Mouse (Mus musculus) liver, adult 2 months (tissue): Measurements from ENCODE around the gene Atp13a4. TPM values are rescaled to one million over a fixed set of nuclear protein-coding genes. Genes with fewer than 3 reads are reported as not detected.

Experiments used
- DNase-seq: peaks from one replicate; pipeline ENCODE4 v3.0.0-alpha.2; 2011; ENCODE audit warnings: low read depth, low spot score; ENCODE audit errors: extremely low read depth
- H3K27ac ChIP-seq: fragments of 200-500 bp; replicated peaks from 2 replicates; pipeline ENCODE4 v1.5.1; 2012; ENCODE audit warnings: low read depth, mild to moderate bottlenecking, control low read depth, inconsistent platforms, low read length; ENCODE audit not compliant: insufficient read depth
- H3K27me3 ChIP-seq: fragments of 200-500 bp; 2 replicates; pipeline ENCODE4 v1.6.1; 2012; ENCODE audit warnings: mild to moderate bottlenecking, moderate library complexity, low read length, inconsistent platforms; ENCODE audit not compliant: control insufficient read depth, insufficient read depth
- H3K36me3 ChIP-seq: fragments of 200-500 bp; 2 replicates; pipeline ENCODE4 v1.6.1; 2012; ENCODE audit warnings: low read length, inconsistent platforms; ENCODE audit not compliant: control insufficient read depth, insufficient read depth
- H3K4me1 ChIP-seq: fragments of 200-500 bp; 2 replicates; pipeline ENCODE4 v1.6.1; 2011; ENCODE audit warnings: low read length; ENCODE audit not compliant: control insufficient read depth, insufficient read depth
- H3K4me3 ChIP-seq: fragments of 200-500 bp; 2 replicates; pipeline ENCODE4 v1.5.1; 2011; ENCODE audit warnings: low read depth, mild to moderate bottlenecking, control low read depth, low read length, moderate library complexity; ENCODE audit not compliant: insufficient read depth
- H3K79me2 ChIP-seq: fragments of 200-500 bp; 2 replicates; pipeline ENCODE4 v1.6.1; 2012; ENCODE audit warnings: inconsistent platforms, mild to moderate bottlenecking, low read length, moderate library complexity; ENCODE audit not compliant: control insufficient read depth, insufficient read depth
- H3K9ac ChIP-seq: fragments of 200-500 bp; 2 replicates; pipeline ENCODE4 v1.6.1; 2012; ENCODE audit warnings: low read depth, mild to moderate bottlenecking, control low read depth, inconsistent platforms, low read length
- CTCF ChIP-seq: fragments of 200-500 bp; IDR thresholded peaks from 2 replicates; pipeline ENCODE4 v1.5.1; 2011; ENCODE audit warnings: low read depth, low read length, control low read depth
- POLR2A ChIP-seq: fragments of 200-500 bp; IDR thresholded peaks from 2 replicates; pipeline ENCODE4 v1.6.1; 2011; ENCODE audit warnings: low read length, control low read depth; ENCODE audit not compliant: insufficient read depth; ENCODE audit errors: extremely low read depth
- WGBS: fragments of 180-500 bp; shearing (Covaris S2); methylation state at CpG from one replicate; pipeline ENCODE4 v1.1.7; 2018; 5-methylcytosine and 5-hydroxymethylcytosine counted together
- polyA plus RNA-seq: library from polyadenylated mRNA; depleted of rRNA; stranded (reverse); fragments of >200 nt; gene quantifications from 2 replicates; pipeline ENCODE4 v1.2.3, GENCODE M21; 2012
- total RNA-seq: library from RNA; depleted of rRNA; stranded (reverse); fragments of >200 nt; gene quantifications from 2 replicates; pipeline ENCODE4 v1.2.3, GENCODE M21; 2014

The Atp13a4 gene
- total and polyA plus RNA-seq, 2 experiments, result not detected

GRCm38 (mm10) chr16:29504671-29505070, 40.0 kb downstream of the Atp13a4 start:
- no peaks in the 10 kb centered on the region for H3K27me3 ChIP-seq
- H3K36me3 ChIP-seq, result no peaks in the 10 kb centered on the region
- DNase-seq, result no peak
- WGBS, result 76% methylated on average over 4 of the region's 4 CpGs
- no peaks in the 10 kb centered on the region for H3K79me2 ChIP-seq
- no peak overlapping the region for H3K9ac ChIP-seq
- no peak overlapping the region for H3K27ac ChIP-seq
- H3K4me3 ChIP-seq, result no peak overlapping the region
- H3K4me1 ChIP-seq, result no peaks in the 10 kb centered on the region
- TF ChIP-seq POLR2A (no peak), CTCF (no peak)

GRCm38 (mm10) chr16:29504198-29504597, 40.5 kb downstream of the Atp13a4 start:
- Histone ChIP-seq H3K9ac (no peak overlapping the region), H3K4me1 (no peaks in the 10 kb centered on the region), H3K36me3 (no peaks in the 10 kb centered on the region), H3K4me3 (no peak overlapping the region), H3K79me2 (no peaks in the 10 kb centered on the region), H3K27ac (no peak overlapping the region), H3K27me3 (no peaks in the 10 kb centered on the region)
- no peak for DNase-seq
- 81% methylated on average over 9 of the region's 9 CpGs for WGBS
- TF ChIP-seq CTCF, result no peak
- TF ChIP-seq POLR2A, result no peak

GRCm38 (mm10) chr16:29491031-29491430, 53.6 kb downstream of the Atp13a4 start:
- Histone ChIP-seq H3K4me3 (no peak overlapping the region), H3K9ac (no peak overlapping the region), H3K27me3 (no peaks in the 10 kb centered on the region), H3K4me1 (no peaks in the 10 kb centered on the region), H3K79me2 (no peaks in the 10 kb centered on the region), H3K36me3 (no peaks in the 10 kb centered on the region), H3K27ac (no peak overlapping the region)
- TF ChIP-seq CTCF (no peak), POLR2A (no peak)
- DNase-seq, result no peak
- WGBS, result 78% methylated on average over 3 of the region's 3 CpGs

GRCm38 (mm10) chr16:29481439-29481838, 63.2 kb downstream of the Atp13a4 start:
- no peak overlapping the region for H3K27ac ChIP-seq
- no peak for TF ChIP-seq POLR2A
- no peak for TF ChIP-seq CTCF
- H3K4me3 ChIP-seq, result no peak overlapping the region
- H3K79me2 ChIP-seq, result no peaks in the 10 kb centered on the region
- H3K4me1 ChIP-seq, result no peaks in the 10 kb centered on the region
- no peak overlapping the region for H3K9ac ChIP-seq
- DNase-seq, result no peak
- no peaks in the 10 kb centered on the region for H3K36me3 ChIP-seq
- no peaks in the 10 kb centered on the region for H3K27me3 ChIP-seq

- WGBS, result 87% methylated on average over 6 of the region's 6 CpGs
- no peak overlapping the region for H3K4me3 ChIP-seq
- no peak for DNase-seq
Measured at GRCm38 (mm10) chr16:29480396-29480795, 64.3 kb downstream of the Atp13a4 start.

GRCm38 (mm10) chr16:29463798-29464197, 80.9 kb downstream of the Atp13a4 start:
- no peaks in the 10 kb centered on the region for H3K27me3 ChIP-seq
- H3K36me3 ChIP-seq, result no peaks in the 10 kb centered on the region
- H3K4me3 ChIP-seq, result no peak overlapping the region
- no peak overlapping the region for H3K9ac ChIP-seq
- no peak for DNase-seq
- H3K4me1 ChIP-seq, result no peaks in the 10 kb centered on the region
- H3K79me2 ChIP-seq, result no peaks in the 10 kb centered on the region
- WGBS, result 22% methylated on average over 3 of the region's 3 CpGs
- TF ChIP-seq POLR2A, result no peak
- no peak for TF ChIP-seq CTCF
- no peak overlapping the region for H3K27ac ChIP-seq

More at GRCm38 (mm10) chr16:29480396-29480795, 64.3 kb downstream of the Atp13a4 start:
- H3K9ac ChIP-seq, result no peak overlapping the region
- H3K4me1 ChIP-seq, result no peaks in the 10 kb centered on the region
- H3K79me2 ChIP-seq, result no peaks in the 10 kb centered on the region
- no peak overlapping the region for H3K27ac ChIP-seq
- TF ChIP-seq CTCF (no peak), POLR2A (no peak)
- H3K27me3 ChIP-seq, result no peaks in the 10 kb centered on the region
- H3K36me3 ChIP-seq, result no peaks in the 10 kb centered on the region
